Mouse (Mus musculus) MEL-GATA-1-ER (cell line): ENCODE measurements at regions not wholly inside any gene's neighbourhood (a gene's known extent, or its start where the extent isn't known, plus 50 kb on each side); places are given as distances from the start of the nearest gene placed in this dataset.
"Not testable (repeated sequence)": the region's sequence is repeated elsewhere in the genome, so short reads cannot be mapped to it uniquely, and the experiment has no call there.

Experiments used
- DNase-seq: peaks from one replicate; pipeline ENCODE4 v3.0.0-alpha.2; 2012; ENCODE audit warnings: low read depth; ENCODE audit errors: extremely low read depth

- DNase-seq = no peak
Observed at GRCm38 (mm10) chr11:111953421-111953820, 828.6 kb upstream of the Sox9 start.

- no peak for DNase-seq
Observed at GRCm38 (mm10) chr11:111957721-111958287, 824.2 kb upstream of the Sox9 start.

- DNase-seq = no peak
Observed at GRCm38 (mm10) chr11:111961047-111961837, 820.8 kb upstream of the Sox9 start.

- no peak for DNase-seq
Observed at GRCm38 (mm10) chr11:111961846-111962245, 820.2 kb upstream of the Sox9 start.

- no peak for DNase-seq
Observed at GRCm38 (mm10) chr11:111964066-111964465, 818.0 kb upstream of the Sox9 start.

- DNase-seq = no peak
Observed at GRCm38 (mm10) chr11:111966401-111966800, 815.6 kb upstream of the Sox9 start.

- no peak for DNase-seq
Observed at GRCm38 (mm10) chr11:111971001-111971400, 811.0 kb upstream of the Sox9 start.

- no peak for DNase-seq
Observed at GRCm38 (mm10) chr11:111978667-111979066, 803.4 kb upstream of the Sox9 start.

GRCm38 (mm10) chr11:111996395-111996794 is 785.6 kb upstream of the Sox9 start:
- no peak for DNase-seq

GRCm38 (mm10) chr11:112010848-112011247 is 771.2 kb upstream of the Sox9 start:
- DNase-seq = not testable (repeated sequence)

GRCm38 (mm10) chr11:112017906-112018305 is 764.1 kb upstream of the Sox9 start:
- no peak for DNase-seq

- DNase-seq = no peak
Observed at GRCm38 (mm10) chr11:112028031-112028430, 754.0 kb upstream of the Sox9 start.

GRCm38 (mm10) chr11:112038741-112039140 is 743.3 kb upstream of the Sox9 start:
- no peak for DNase-seq

- DNase-seq = no peak
Observed at GRCm38 (mm10) chr11:112044455-112044854, 737.6 kb upstream of the Sox9 start.

- DNase-seq = no peak
Observed at GRCm38 (mm10) chr11:112045353-112045752, 736.7 kb upstream of the Sox9 start.

GRCm38 (mm10) chr11:112050362-112050761 is 731.7 kb upstream of the Sox9 start:
- DNase-seq = no peak

GRCm38 (mm10) chr11:112055591-112055990 is 726.4 kb upstream of the Sox9 start:
- no peak for DNase-seq

- DNase-seq = no peak
Observed at GRCm38 (mm10) chr11:112067176-112067575, 714.8 kb upstream of the Sox9 start.

- DNase-seq = no peak
Observed at GRCm38 (mm10) chr11:112068821-112069220, 713.2 kb upstream of the Sox9 start.

GRCm38 (mm10) chr11:112071571-112071970 is 710.5 kb upstream of the Sox9 start:
- DNase-seq = no peak

GRCm38 (mm10) chr11:112081386-112081785 is 700.6 kb upstream of the Sox9 start:
- DNase-seq = no peak

- no peak for DNase-seq
Observed at GRCm38 (mm10) chr11:112083019-112083418, 699.0 kb upstream of the Sox9 start.

- DNase-seq = no peak
Observed at GRCm38 (mm10) chr11:112092168-112092567, 689.9 kb upstream of the Sox9 start.
